Mouse (Mus musculus): Measurements from ENCODE around the gene Nfib. TPM values are rescaled to one million over a fixed set of nuclear protein-coding genes. Genes with fewer than 3 reads are reported as not detected.
"Not testable (repeated sequence)": the region's sequence is repeated elsewhere in the genome, so short reads cannot be mapped to it uniquely, and the experiment has no call there.

Gene Nfib
- polyA plus RNA-seq, 1 experiment from 2014 or later, result 59.0 TPM

- no peaks in the 10 kb centered on the region for H3K9me3 ChIP-seq (replicated peaks; ENCODE audit: control insufficient read depth, low read length)
- WGBS (ENCODE audit: insufficient replicate concordance), result 61% methylated on average over 2 of the region's 2 CpGs
- ATAC-seq (replicated peaks; ENCODE audit: insufficient number of reproducible peaks, low FRiP score, low TSS enrichment), result no peak
- no peak overlapping the region for H3K4me2 ChIP-seq
- 0 out of 2 replicates have a peak overlapping the region, but pooled peaks have one; percentile 8 for H3K27ac ChIP-seq (ENCODE audit: low read depth, low read length)
- peaks cover 3% of the 10 kb centered on the region; the same call in 1 of the 2 replicates for H3K4me1 ChIP-seq (ENCODE audit: control insufficient read depth, insufficient read depth, low read length)
- no peak overlapping the region for H3K4me3 ChIP-seq (ENCODE audit: low read depth, low read length)
- no peaks in the 10 kb centered on the region for H3K36me3 ChIP-seq (ENCODE audit: control insufficient read depth, insufficient read depth, low read length)
- H3K27me3 ChIP-seq (ENCODE audit: control insufficient read depth, insufficient read depth, low read length), result no peaks in the 10 kb centered on the region
- H3K9ac ChIP-seq (ENCODE audit: low read depth, low read length), result no peak overlapping the region
Observed at GRCm38 (mm10) chr4:82275996-82276395, 429.6 kb downstream of the Nfib start.

- Histone ChIP-seq H3K27me3 (ENCODE audit: control insufficient read depth, insufficient read depth, low read length) (no peaks in the 10 kb centered on the region), H3K9ac (ENCODE audit: low read depth, low read length) (no peak overlapping the region), H3K27ac (ENCODE audit: low read depth, low read length) (no peak overlapping the region), H3K36me3 (ENCODE audit: control insufficient read depth, insufficient read depth, low read length) (no peaks in the 10 kb centered on the region), H3K4me2 (no peak overlapping the region), H3K4me3 (ENCODE audit: low read depth, low read length) (no peak overlapping the region), H3K9me3 (replicated peaks; ENCODE audit: control insufficient read depth, low read length) (no peaks in the 10 kb centered on the region), H3K4me1 (ENCODE audit: control insufficient read depth, insufficient read depth, low read length) (peaks cover 3% of the 10 kb centered on the region; the same call in 1 of the 2 replicates)
- 71% methylated on average over 4 of the region's 4 CpGs for WGBS (ENCODE audit: insufficient replicate concordance)
- ATAC-seq (replicated peaks; ENCODE audit: insufficient number of reproducible peaks, low FRiP score, low TSS enrichment), result no peak
Observed at GRCm38 (mm10) chr4:82273049-82273754, 432.3 kb downstream of the Nfib start.

- 68% methylated on average over 4 of the region's 4 CpGs for WGBS (ENCODE audit: insufficient replicate concordance)
Observed at GRCm38 (mm10) chr4:82272099-82272498, 433.5 kb downstream of the Nfib start.

GRCm38 (mm10) chr4:82271547-82271946 lies 434.0 kb downstream of the Nfib start:
- 75% methylated on average over 3 of the region's 3 CpGs for WGBS (ENCODE audit: insufficient replicate concordance)
- no peaks in the 10 kb centered on the region for H3K27me3 ChIP-seq (ENCODE audit: control insufficient read depth, insufficient read depth, low read length)
- 0 out of 2 replicates have a peak overlapping the region, but pooled peaks have one; percentile 0 for H3K27ac ChIP-seq (ENCODE audit: low read depth, low read length)

More at GRCm38 (mm10) chr4:82272099-82272498, 433.5 kb downstream of the Nfib start:
- no peak overlapping the region for H3K4me2 ChIP-seq
- H3K36me3 ChIP-seq (ENCODE audit: control insufficient read depth, insufficient read depth, low read length), result no peaks in the 10 kb centered on the region
- H3K4me3 ChIP-seq (ENCODE audit: low read depth, low read length), result no peak overlapping the region
- H3K4me1 ChIP-seq (ENCODE audit: control insufficient read depth, insufficient read depth, low read length), result peaks cover 3% of the 10 kb centered on the region; the same call in 1 of the 2 replicates
- no peak overlapping the region for H3K9ac ChIP-seq (ENCODE audit: low read depth, low read length)
- no peaks in the 10 kb centered on the region for H3K9me3 ChIP-seq (replicated peaks; ENCODE audit: control insufficient read depth, low read length)
- H3K27ac ChIP-seq (ENCODE audit: low read depth, low read length), result no peak overlapping the region
- ATAC-seq (replicated peaks; ENCODE audit: insufficient number of reproducible peaks, low FRiP score, low TSS enrichment), result no peak
- no peaks in the 10 kb centered on the region for H3K27me3 ChIP-seq (ENCODE audit: control insufficient read depth, insufficient read depth, low read length)

GRCm38 (mm10) chr4:82267832-82268778 lies 437.4 kb downstream of the Nfib start:
- no peak for ATAC-seq (replicated peaks; ENCODE audit: insufficient number of reproducible peaks, low FRiP score, low TSS enrichment)
- no peaks in the 10 kb centered on the region for H3K27me3 ChIP-seq (ENCODE audit: control insufficient read depth, insufficient read depth, low read length)
- H3K4me1 ChIP-seq (ENCODE audit: control insufficient read depth, insufficient read depth, low read length), result peaks cover 14% of the 10 kb centered on the region
- no peaks in the 10 kb centered on the region for H3K9me3 ChIP-seq (replicated peaks; ENCODE audit: control insufficient read depth, low read length)
- no peaks in the 10 kb centered on the region for H3K36me3 ChIP-seq (ENCODE audit: control insufficient read depth, insufficient read depth, low read length)
- H3K4me3 ChIP-seq (ENCODE audit: low read depth, low read length), result no peak overlapping the region
- H3K4me2 ChIP-seq, result no peak overlapping the region
- H3K27ac ChIP-seq (ENCODE audit: low read depth, low read length), result no peak overlapping the region
- H3K9ac ChIP-seq (ENCODE audit: low read depth, low read length), result no peak overlapping the region
- 71% methylated on average over 14 of the region's 14 CpGs for WGBS (ENCODE audit: insufficient replicate concordance)

More at GRCm38 (mm10) chr4:82271547-82271946, 434.0 kb downstream of the Nfib start:
- H3K4me3 ChIP-seq (ENCODE audit: low read depth, low read length), result no peak overlapping the region
- H3K9ac ChIP-seq (ENCODE audit: low read depth, low read length), result no peak overlapping the region
- peaks cover 4% of the 10 kb centered on the region; the same call in 1 of the 2 replicates for H3K4me1 ChIP-seq (ENCODE audit: control insufficient read depth, insufficient read depth, low read length)
- ATAC-seq (replicated peaks; ENCODE audit: insufficient number of reproducible peaks, low FRiP score, low TSS enrichment), result no peak
- no peaks in the 10 kb centered on the region for H3K9me3 ChIP-seq (replicated peaks; ENCODE audit: control insufficient read depth, low read length)
- no peak overlapping the region for H3K4me2 ChIP-seq
- no peaks in the 10 kb centered on the region for H3K36me3 ChIP-seq (ENCODE audit: control insufficient read depth, insufficient read depth, low read length)

GRCm38 (mm10) chr4:82266066-82266619 lies 439.4 kb downstream of the Nfib start:
- H3K9me3 ChIP-seq (replicated peaks; ENCODE audit: control insufficient read depth, low read length), result no peaks in the 10 kb centered on the region
- H3K27ac ChIP-seq (ENCODE audit: low read depth, low read length), result peak overlapping the region; percentile 80
- H3K36me3 ChIP-seq (ENCODE audit: control insufficient read depth, insufficient read depth, low read length), result no peaks in the 10 kb centered on the region
- WGBS (ENCODE audit: insufficient replicate concordance), result 11% methylated on average over 4 of the region's 4 CpGs
- peaks cover 12% of the 10 kb centered on the region for H3K4me1 ChIP-seq (ENCODE audit: control insufficient read depth, insufficient read depth, low read length)
- 0 out of 2 replicates have a peak overlapping the region, but pooled peaks have one; percentile 31 for H3K4me2 ChIP-seq
- H3K4me3 ChIP-seq (ENCODE audit: low read depth, low read length), result no peak overlapping the region
- ATAC-seq (replicated peaks; ENCODE audit: insufficient number of reproducible peaks, low FRiP score, low TSS enrichment), result 0 out of 2 replicates have a peak, but pooled peaks have one; percentile 52
- peak overlapping the region; percentile 17; the same call in 1 of the 2 replicates for H3K9ac ChIP-seq (ENCODE audit: low read depth, low read length)
- no peaks in the 10 kb centered on the region for H3K27me3 ChIP-seq (ENCODE audit: control insufficient read depth, insufficient read depth, low read length)

- not testable (repeated sequence) for H3K4me1 ChIP-seq (ENCODE audit: control insufficient read depth, insufficient read depth, low read length); H3K27ac ChIP-seq (ENCODE audit: low read depth, low read length); H3K36me3 ChIP-seq (ENCODE audit: control insufficient read depth, insufficient read depth, low read length); H3K27me3 ChIP-seq (ENCODE audit: control insufficient read depth, insufficient read depth, low read length); H3K4me2 ChIP-seq; H3K9me3 ChIP-seq (replicated peaks; ENCODE audit: control insufficient read depth, low read length); H3K4me3 ChIP-seq (ENCODE audit: low read depth, low read length); H3K9ac ChIP-seq (ENCODE audit: low read depth, low read length); ATAC-seq (replicated peaks; ENCODE audit: insufficient number of reproducible peaks, low FRiP score, low TSS enrichment)
- WGBS (ENCODE audit: insufficient replicate concordance), result 78% methylated on average over 1 of the region's 1 CpGs
Observed at GRCm38 (mm10) chr4:82258545-82258944, 447.0 kb downstream of the Nfib start.

- no peak overlapping the region for H3K27ac ChIP-seq (ENCODE audit: low read depth, low read length)
- no peak overlapping the region for H3K4me2 ChIP-seq
- no peak overlapping the region for H3K4me3 ChIP-seq (ENCODE audit: low read depth, low read length)
- H3K36me3 ChIP-seq (ENCODE audit: control insufficient read depth, insufficient read depth, low read length), result no peaks in the 10 kb centered on the region
- H3K4me1 ChIP-seq (ENCODE audit: control insufficient read depth, insufficient read depth, low read length), result peaks cover 11% of the 10 kb centered on the region; the same call in 1 of the 2 replicates
- no peak overlapping the region for H3K9ac ChIP-seq (ENCODE audit: low read depth, low read length)
- no peaks in the 10 kb centered on the region for H3K27me3 ChIP-seq (ENCODE audit: control insufficient read depth, insufficient read depth, low read length)
- no peaks in the 10 kb centered on the region for H3K9me3 ChIP-seq (replicated peaks; ENCODE audit: control insufficient read depth, low read length)
- ATAC-seq (replicated peaks; ENCODE audit: insufficient number of reproducible peaks, low FRiP score, low TSS enrichment), result no peak
- 46% methylated on average over 8 of the region's 8 CpGs for WGBS (ENCODE audit: insufficient replicate concordance)
Observed at GRCm38 (mm10) chr4:82252054-82252453, 453.5 kb downstream of the Nfib start.
